Mouse (Mus musculus) MEL (cell line): Measurements from ENCODE around the gene Il25. TPM values are rescaled to one million over a fixed set of nuclear protein-coding genes. Genes with fewer than 3 reads are reported as not detected.

Experiments used
- DNase-seq: peaks from one replicate; pipeline ENCODE4 v3.0.0; 2011; ENCODE audit warnings: low read depth, low spot score
- H3K27ac ChIP-seq: 2 replicates; pipeline ENCODE4 v1.5.1; 2012; ENCODE audit warnings: low read depth, mild to moderate bottlenecking, control low read depth, low read length, moderate library complexity; ENCODE audit not compliant: control insufficient read depth
- H3K27me3 ChIP-seq, 2 experiments: fragments of 150-350 bp in 1 of 2; sonication (generic) in 1 of 2; 2 replicates each; pipeline ENCODE4 v1.6.1; 2012; ENCODE audit warnings: low read length in 2 of 2, mild to moderate bottlenecking in 2 of 2, improper control_type of control experiment in 1 of 2, moderate library complexity in 1 of 2; ENCODE audit not compliant: insufficient read depth in 2 of 2, control insufficient read depth in 1 of 2
- H3K36me3 ChIP-seq, 2 experiments: 2 replicates each; pipeline ENCODE4 v1.6.1; 2012 to 2014; ENCODE audit warnings: low read length in 2 of 2, improper control_type of control experiment in 1 of 2, inconsistent platforms in 1 of 2, mild to moderate bottlenecking in 1 of 2; ENCODE audit not compliant: insufficient read depth in 2 of 2, control insufficient read depth in 1 of 2
- H3K4me1 ChIP-seq, 2 experiments: fragments of 150-350 bp in 1 of 2; sonication (generic) in 1 of 2; 2 replicates each; pipeline ENCODE4 v1.6.1; 2012; ENCODE audit warnings: low read length in 2 of 2, improper control_type of control experiment in 1 of 2, mild to moderate bottlenecking in 1 of 2; ENCODE audit not compliant: insufficient read depth in 2 of 2, control insufficient read depth in 1 of 2
- H3K4me3 ChIP-seq, 2 experiments: fragments of 150-350 bp in 1 of 2; sonication (generic) in 1 of 2; 2 replicates each; pipeline ENCODE4 v1.5.1; 2012; ENCODE audit warnings: low read depth in 2 of 2, low read length in 2 of 2, mild to moderate bottlenecking in 2 of 2, moderate library complexity in 2 of 2, control low read depth in 1 of 2, improper control_type of control experiment in 1 of 2; ENCODE audit not compliant: control insufficient read depth in 1 of 2, insufficient read depth in 1 of 2
- H3K79me2 ChIP-seq: 2 replicates; pipeline ENCODE4 v1.6.1; 2012; ENCODE audit warnings: mild to moderate bottlenecking, low read length, moderate library complexity; ENCODE audit not compliant: control insufficient read depth, poor library complexity, insufficient read depth
- H3K9ac ChIP-seq: 2 replicates; pipeline ENCODE4 v1.6.1; 2012; ENCODE audit warnings: low read depth, mild to moderate bottlenecking, control low read depth, low read length, moderate library complexity; ENCODE audit not compliant: control insufficient read depth, poor library complexity, severe bottlenecking
- H3K9me3 ChIP-seq: fragments of 150-350 bp; sonication (generic); replicated peaks from 2 replicates; pipeline ENCODE4 v1.6.1; 2012; ENCODE audit warnings: mild to moderate bottlenecking, low read length, improper control_type of control experiment, moderate library complexity; ENCODE audit not compliant: insufficient read depth
- BHLHE40 ChIP-seq: IDR thresholded peaks from 2 replicates; pipeline ENCODE4 v1.6.1; 2012; ENCODE audit warnings: low read depth, mild to moderate bottlenecking, inconsistent platforms, low read length, improper control_type of control experiment, borderline replicate concordance
- CHD2 ChIP-seq: IDR thresholded peaks from 2 replicates; pipeline ENCODE4 v1.6.1; 2011; ENCODE audit warnings: low read length, improper control_type of control experiment
- CTCF ChIP-seq, 3 experiments: IDR thresholded peaks in 2 of 3; conservative IDR thresholded peaks in 1 of 3; 2 replicates each; pipeline ENCODE4 v1.5.1; 2011 to 2012; ENCODE audit warnings: low read length in 3 of 3, low read depth in 2 of 3, mild to moderate bottlenecking in 2 of 3, improper control_type of control experiment in 1 of 3, inconsistent platforms in 1 of 3, mixed read lengths in 1 of 3, moderate library complexity in 1 of 3; ENCODE audit not compliant: control insufficient read depth in 1 of 3, insufficient read depth in 1 of 3, poor library complexity in 1 of 3, severe bottlenecking in 1 of 3
- E2F4 ChIP-seq: IDR thresholded peaks from 2 replicates; pipeline ENCODE4 v1.6.1; 2011; ENCODE audit warnings: low read depth, low read length, improper control_type of control experiment, borderline replicate concordance
- ELF1 ChIP-seq: IDR thresholded peaks from 2 replicates; pipeline ENCODE4 v1.6.1; 2014; ENCODE audit warnings: low read depth, mild to moderate bottlenecking, inconsistent platforms, low read length, improper control_type of control experiment, moderate library complexity
- EP300 ChIP-seq, 2 experiments: IDR thresholded peaks; 2 replicates each; pipeline ENCODE4 v1.6.1; 2011; ENCODE audit warnings: improper control_type of control experiment in 2 of 2, low read length in 2 of 2, low read depth in 1 of 2, mild to moderate bottlenecking in 1 of 2
- ETS1 ChIP-seq: IDR thresholded peaks from 2 replicates; pipeline ENCODE4 v1.6.1; 2012; ENCODE audit warnings: low read depth, mild to moderate bottlenecking, inconsistent platforms, low read length, improper control_type of control experiment, moderate library complexity
- GABPA ChIP-seq: IDR thresholded peaks from 2 replicates; pipeline ENCODE4 v1.6.1; 2012; ENCODE audit warnings: low read depth, mild to moderate bottlenecking, inconsistent platforms, low read length, improper control_type of control experiment, moderate library complexity
- GATA1 ChIP-seq: IDR thresholded peaks from 2 replicates; pipeline ENCODE4 v1.6.1; 2011; ENCODE audit warnings: low read depth, low read length, improper control_type of control experiment
- HCFC1 ChIP-seq: IDR thresholded peaks from 2 replicates; pipeline ENCODE4 v1.6.1; 2012; ENCODE audit warnings: low read depth, mild to moderate bottlenecking, inconsistent platforms, low read length, improper control_type of control experiment, moderate library complexity
- JUND ChIP-seq: IDR thresholded peaks from 2 replicates; pipeline ENCODE4 v1.6.1; 2011; ENCODE audit warnings: low read depth, mild to moderate bottlenecking, improper control_type of control experiment, low read length
- KAT2A ChIP-seq: conservative IDR thresholded peaks from 2 replicates; pipeline ENCODE4 v1.6.1; 2012; ENCODE audit warnings: low read depth, low read length, improper control_type of control experiment, inconsistent platforms
- MAX ChIP-seq: IDR thresholded peaks from 2 replicates; pipeline ENCODE4 v1.6.1; 2011; ENCODE audit warnings: low read length, improper control_type of control experiment
- MAZ ChIP-seq: IDR thresholded peaks from 2 replicates; pipeline ENCODE4 v1.6.1; 2012; ENCODE audit warnings: low read depth, mild to moderate bottlenecking, inconsistent platforms, low read length, improper control_type of control experiment
- MXI1 ChIP-seq: IDR thresholded peaks from 2 replicates; pipeline ENCODE4 v1.6.1; 2011; ENCODE audit warnings: mild to moderate bottlenecking, low read depth, low read length, improper control_type of control experiment
- MYB ChIP-seq: IDR thresholded peaks from 2 replicates; pipeline ENCODE4 v1.6.1; 2011; ENCODE audit warnings: mild to moderate bottlenecking, low read depth, low read length, improper control_type of control experiment
- MYC ChIP-seq: IDR thresholded peaks from 2 replicates; pipeline ENCODE4 v1.6.1; 2011; ENCODE audit warnings: low read depth, mild to moderate bottlenecking, low read length, improper control_type of control experiment, moderate library complexity
- NELFE ChIP-seq: IDR thresholded peaks from 2 replicates; pipeline ENCODE4 v1.6.1; 2011; ENCODE audit warnings: low read depth, low read length, improper control_type of control experiment
- NRF1 ChIP-seq: IDR thresholded peaks from 2 replicates; pipeline ENCODE4 v1.6.1; 2014; ENCODE audit warnings: low read depth, mild to moderate bottlenecking, inconsistent platforms, low read length, improper control_type of control experiment, moderate library complexity; ENCODE audit not compliant: poor library complexity, insufficient read depth, severe bottlenecking
- POLR2A ChIP-seq, 2 experiments: IDR thresholded peaks; 2 replicates each; pipeline ENCODE4 v1.6.1; 2011 to 2012; ENCODE audit warnings: low read length in 2 of 2, mild to moderate bottlenecking in 2 of 2, control low read depth in 1 of 2, improper control_type of control experiment in 1 of 2, low read depth in 1 of 2, moderate library complexity in 1 of 2; ENCODE audit not compliant: control insufficient read depth in 1 of 2, insufficient read depth in 1 of 2, poor library complexity in 1 of 2
- RCOR1 ChIP-seq: IDR thresholded peaks from 2 replicates; pipeline ENCODE4 v1.6.1; 2012; ENCODE audit warnings: low read depth, mild to moderate bottlenecking, inconsistent platforms, low read length, improper control_type of control experiment
- SIN3A ChIP-seq: IDR thresholded peaks from 2 replicates; pipeline ENCODE4 v1.6.1; 2012; ENCODE audit warnings: low read length, improper control_type of control experiment, inconsistent platforms
- TCF12 ChIP-seq: IDR thresholded peaks from 2 replicates; pipeline ENCODE4 v1.6.1; 2014; ENCODE audit warnings: low read depth, mild to moderate bottlenecking, inconsistent platforms, low read length, improper control_type of control experiment, moderate library complexity
- UBTF ChIP-seq: IDR thresholded peaks from 2 replicates; pipeline ENCODE4 v1.6.1; 2012; ENCODE audit warnings: low read depth, mild to moderate bottlenecking, inconsistent platforms, low read length, improper control_type of control experiment, moderate library complexity, borderline replicate concordance; ENCODE audit not compliant: insufficient read depth
- USF1 ChIP-seq: IDR thresholded peaks from 2 replicates; pipeline ENCODE4 v1.6.1; 2014; ENCODE audit warnings: low read depth, mild to moderate bottlenecking, inconsistent platforms, low read length, improper control_type of control experiment, moderate library complexity
- USF2 ChIP-seq, 2 experiments: IDR thresholded peaks; 2 replicates each; pipeline ENCODE4 v1.6.1; 2011 to 2012; ENCODE audit warnings: improper control_type of control experiment in 2 of 2, low read length in 2 of 2, borderline replicate concordance in 1 of 2, inconsistent platforms in 1 of 2, low read depth in 1 of 2, mild to moderate bottlenecking in 1 of 2; ENCODE audit not compliant: insufficient read depth in 1 of 2
- ZC3H11A ChIP-seq: IDR thresholded peaks from 2 replicates; pipeline ENCODE4 v1.6.1; 2012; ENCODE audit warnings: low read depth, mild to moderate bottlenecking, inconsistent platforms, low read length, improper control_type of control experiment
- ZKSCAN1 ChIP-seq: IDR thresholded peaks from 2 replicates; pipeline ENCODE4 v1.6.1; 2012; ENCODE audit warnings: low read depth, mild to moderate bottlenecking, inconsistent platforms, low read length, improper control_type of control experiment, moderate library complexity
- ZMIZ1 ChIP-seq: IDR thresholded peaks from 2 replicates; pipeline ENCODE4 v1.6.1; 2012; ENCODE audit warnings: low read depth, mild to moderate bottlenecking, inconsistent platforms, low read length, improper control_type of control experiment, moderate library complexity
- ZNF384 ChIP-seq: IDR thresholded peaks from 2 replicates; pipeline ENCODE4 v1.6.1; 2012; ENCODE audit warnings: low read depth, mild to moderate bottlenecking, inconsistent platforms, low read length, improper control_type of control experiment
- polyA plus RNA-seq, 2 experiments: library from polyadenylated mRNA; stranded (reverse) in 1 of 2; unstranded in 1 of 2; fragments of >175 nt in 1 of 2; fragments of >200 nt in 1 of 2; gene quantifications; 2 replicates each; pipeline versions ENCODE4 v1.2.1 to v1.2.4; 2012; ENCODE audit warnings: low replicate concordance in 2 of 2, low read depth in 1 of 2; ENCODE audit not compliant: insufficient read length in 2 of 2, insufficient read depth in 1 of 2, missing spikeins in 1 of 2
- total RNA-seq: library from RNA; depleted of rRNA; stranded (reverse); fragments of 300-350 nt; gene quantifications from 2 replicates; pipeline ENCODE4 v1.2.3, GENCODE M21; 2012

The Il25 gene
- total and polyA plus RNA-seq, 3 experiments, result not detected

GRCm38 (mm10) chr14:54892200-54892599 is 40.3 kb upstream of the Il25 start, which contains the start of gene Pabpn1:
Pabpn1 (plus strand) TSS chr14:54892500.
- Histone ChIP-seq H3K4me3 (peak within 1 kb of the TSS; percentile 53 to 91), H3K27ac (peak within 1 kb of the TSS; percentile 77), H3K79me2 (peaks cover 19% of the 10 kb centered on the region), H3K9me3 (no peaks in the 10 kb centered on the region), H3K9ac (peak within 1 kb of the TSS; percentile 82), H3K36me3 (peaks cover 12 to 14% of the 10 kb centered on the region in 2 experiments), H3K27me3 (no peaks in the 10 kb centered on the region), H3K4me1 (peaks cover 4 to 6% of the 10 kb centered on the region in 2 experiments; a peak in 3 of 4 replicates)
- no peak for TF ChIP-seq JUND
- no peak for TF ChIP-seq USF1
- TF ChIP-seq RCOR1, result no peak
- no peak for DNase-seq

GRCm38 (mm10) chr14:54893651-54894181 is 38.8 kb upstream of the Il25 start:
- Histone ChIP-seq H3K4me1 (peaks cover 4 to 6% of the 10 kb centered on the region in 2 experiments; a peak in 3 of 4 replicates), H3K4me3 (peak overlapping the region; percentile 53 to 91), H3K36me3 (peaks cover 12 to 14% of the 10 kb centered on the region in 2 experiments), H3K79me2 (peaks cover 19% of the 10 kb centered on the region), H3K9me3 (no peaks in the 10 kb centered on the region), H3K27me3 (no peaks in the 10 kb centered on the region), H3K27ac (peak overlapping the region; percentile 77), H3K9ac (peak overlapping the region; percentile 100)
- DNase-seq, result peak; percentile 99
- TF ChIP-seq GABPA (no peak), TCF12 (peak; percentile 8), SIN3A (no peak), MYB (no peak), HCFC1 (peak; percentile 84), CHD2 (peak; percentile 85), GATA1 (no peak), NELFE (peak; percentile 55; the same call in 1 of the 2 replicates), CTCF (IDR thresholded peaks at IDR 0.05 in 2 of 3, conservative IDR thresholded peaks at IDR 0.05 in 1 of 3; ENCODE audit: control insufficient read depth in 1 of 3, insufficient read depth in 1 of 3, low read depth in 2 of 3, low read length in 3 of 3, poor library complexity in 1 of 3, severe bottlenecking in 1 of 3) (no peak), EP300 (IDR thresholded peaks at IDR 0.05; ENCODE audit: low read depth in 1 of 2, low read length in 2 of 2) (no peak), JUND (no peak), UBTF (no peak), BHLHE40 (no peak), ZNF384 (no peak; the same call in 1 of the 2 replicates), E2F4 (no peak), MXI1 (0 out of 2 replicates have a peak, but pooled peaks have one; percentile 57), ZMIZ1 (peak; percentile 52; the same call in 1 of the 2 replicates), MAZ (no peak), NRF1 (peak; percentile 32; the same call in 1 of the 2 replicates), POLR2A (IDR thresholded peaks at IDR 0.05; ENCODE audit: control insufficient read depth in 1 of 2, insufficient read depth in 1 of 2, low read depth in 1 of 2, low read length in 2 of 2, poor library complexity in 1 of 2) (peak; percentile 22 to 83), ETS1 (peak; percentile 23; the same call in 1 of the 2 replicates), ZKSCAN1 (no peak), USF2 (IDR thresholded peaks at IDR 0.05; ENCODE audit: borderline replicate concordance in 1 of 2, insufficient read depth in 1 of 2, low read depth in 1 of 2, low read length in 2 of 2) (no peak), MAX (no peak), MYC (no peak), KAT2A (peak; percentile 40; the same call in 1 of the 2 replicates), ZC3H11A (no peak), ELF1 (0 out of 2 replicates have a peak, but pooled peaks have one; percentile 21), RCOR1 (no peak)
